Mouse (Mus musculus): ENCODE results near the gene Chm. TPM values are rescaled to one million over a fixed set of nuclear protein-coding genes. Genes with fewer than 3 reads are reported as not detected.
"Not testable (repeated sequence)": the region's sequence is repeated elsewhere in the genome, so short reads cannot be mapped to it uniquely, and the experiment has no call there.

Chm gene
- 14.0 and 16.4 TPM in 2 replicates for total RNA-seq (2021)
- long read RNA-seq, full-length matches to known transcripts = 2 of 5 reads
- long read RNA-seq, partial matches to known transcripts = 3 of 5 reads
- long read RNA-seq, other reads (novel, unspliced or antisense) = 0 of 5 reads

GRCm38 (mm10) chrX:113185230-113185985 lies at the start of gene Chm:
Gene Chm, minus strand, starts transcription at chrX:113185517.
- DNase-seq = peak; percentile 6

- no peak for DNase-seq
Observed at GRCm38 (mm10) chrX:113193901-113194300, 8.6 kb upstream of the Chm start.

GRCm38 (mm10) chrX:113184569-113185229 lies 618 bp downstream of the Chm start:
- DNase-seq = no peak

- DNase-seq = not testable (repeated sequence)
Observed at GRCm38 (mm10) chrX:113180856-113181255, 4.5 kb downstream of the Chm start.

GRCm38 (mm10) chrX:113172766-113173165 lies 12.6 kb downstream of the Chm start:
- DNase-seq = no peak

- DNase-seq = no peak
Observed at GRCm38 (mm10) chrX:113172271-113172670, 13.0 kb downstream of the Chm start.

GRCm38 (mm10) chrX:113160268-113160860 lies 25.0 kb downstream of the Chm start:
- no peak for DNase-seq

GRCm38 (mm10) chrX:113084171-113084570 lies 101.1 kb downstream of the Chm start:
- no peak for DNase-seq

GRCm38 (mm10) chrX:113076053-113076452 lies 109.3 kb downstream of the Chm start:
- DNase-seq = no peak

GRCm38 (mm10) chrX:113074823-113075222 lies 110.5 kb downstream of the Chm start:
- no peak for DNase-seq

GRCm38 (mm10) chrX:113003621-113004020 lies 181.7 kb downstream of the Chm start:
- no peak for DNase-seq

- no peak for DNase-seq
Observed at GRCm38 (mm10) chrX:113002192-113002591, 183.1 kb downstream of the Chm start.

Small RNA genes lying within 50 kb of the gene (microRNA-seq; reads per million reads assigned to microRNA genes)
- 2,668 to 2,745 reads per million in 2 experiments for gene Mir361

Other genes starting within 250 kb of the Chm start
- gene Dach2, start 112.0 kb upstream of the Chm start, total RNA-seq (2021) = 0.86 and 1.3 TPM in 2 replicates